Mouse (Mus musculus) midbrain, embryonic 14.5 days (tissue): Measurements from ENCODE around the gene Rpf2. TPM values are rescaled to one million over a fixed set of nuclear protein-coding genes. Genes with fewer than 3 reads are reported as not detected.

Experiments
- ATAC-seq: fragments of 200-750 bp; cut with Nextera tagmentation; 2 replicates; pipeline ENCODE4 v1.8.0; 2017; ENCODE audit warnings: moderate number of reproducible peaks, moderate library complexity; ENCODE audit not compliant: low FRiP score, low TSS enrichment
- DNase-seq: peaks from one replicate; pipeline ENCODE4 v3.0.0-alpha.2; 2015
- H3K27ac ChIP-seq: fragments of 300-500 bp; sonication (generic); replicated peaks from 2 replicates; pipeline ENCODE4 v1.5.1; 2014; ENCODE audit warnings: mild to moderate bottlenecking, low read depth, low read length, moderate library complexity
- H3K27me3 ChIP-seq: fragments of 300-500 bp; sonication (generic); 2 replicates; pipeline ENCODE4 v1.6.1; 2014; ENCODE audit warnings: low read length, control low read depth, mixed read lengths; ENCODE audit not compliant: control insufficient read depth, insufficient read depth
- H3K36me3 ChIP-seq: fragments of 300-500 bp; sonication (generic); 2 replicates; pipeline ENCODE4 v1.6.1; 2014; ENCODE audit warnings: low read length, control low read depth; ENCODE audit not compliant: control insufficient read depth, insufficient read depth
- H3K4me1 ChIP-seq: fragments of 300-500 bp; sonication (generic); 2 replicates; pipeline ENCODE4 v1.6.1; 2014; ENCODE audit warnings: mild to moderate bottlenecking, antibody characterized with exemption, low read length, control low read depth; ENCODE audit not compliant: control insufficient read depth, insufficient read depth
- H3K4me2 ChIP-seq: fragments of 300-500 bp; sonication (generic); 2 replicates; pipeline ENCODE4 v1.6.1; 2014; ENCODE audit warnings: mild to moderate bottlenecking, low read length, moderate library complexity
- H3K4me3 ChIP-seq: fragments of 300-500 bp; sonication (generic); replicated peaks from 2 replicates; pipeline ENCODE4 v1.5.1; 2014; ENCODE audit warnings: low read depth, low read length
- H3K9ac ChIP-seq: fragments of 300-500 bp; sonication (generic); replicated peaks from 2 replicates; pipeline ENCODE4 v1.6.1; 2014; ENCODE audit warnings: mild to moderate bottlenecking, low read length, moderate library complexity
- H3K9me3 ChIP-seq: fragments of 300-500 bp; sonication (generic); 2 replicates; pipeline ENCODE4 v1.6.1; 2016; ENCODE audit warnings: low read length, control low read depth, mixed read lengths; ENCODE audit not compliant: control insufficient read depth
- WGBS: fragments of 180-500 bp; shearing (Covaris S2); extraction: QIAGEN DNeasy Blood & Tissue Kit; methylation state at CpG from one replicate; pipeline ENCODE4 v1.1.7; 2014; 5-methylcytosine and 5-hydroxymethylcytosine counted together
- polyA plus RNA-seq: library from polyadenylated mRNA; unstranded; fragments of >200 nt; fragmentation: Nextera tagmentation; extraction: Ambion mirVana; gene quantifications from 2 replicates; pipeline ENCODE4 v1.2.1, GENCODE M21; 2014

Gene Rpf2
- polyA plus RNA-seq, 1 experiment from 2014 or later = 73.7 TPM

DNA sequence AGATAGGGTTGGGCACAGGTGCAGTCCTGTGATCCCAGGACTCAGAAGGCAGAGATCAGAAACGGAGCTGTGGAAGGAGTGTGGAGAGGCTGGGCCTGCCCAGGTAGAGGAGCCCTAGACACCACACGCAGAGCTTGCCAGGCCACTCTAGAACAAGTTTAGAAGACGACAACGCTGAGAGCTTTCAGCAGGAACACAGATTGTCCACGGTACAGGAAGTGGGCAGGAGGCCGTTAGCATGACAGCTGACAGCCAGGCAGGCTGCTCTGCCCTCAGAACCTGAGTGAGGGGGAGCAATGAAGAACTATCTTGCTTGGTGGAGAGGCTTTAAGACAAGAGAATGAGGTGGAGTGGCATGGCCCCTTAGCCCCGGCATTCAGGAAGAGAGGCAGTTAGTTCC is 14.4 kb downstream of the Rpf2 start:
- peaks cover 60% of the 10 kb centered on the region for H3K36me3 ChIP-seq

DNA sequence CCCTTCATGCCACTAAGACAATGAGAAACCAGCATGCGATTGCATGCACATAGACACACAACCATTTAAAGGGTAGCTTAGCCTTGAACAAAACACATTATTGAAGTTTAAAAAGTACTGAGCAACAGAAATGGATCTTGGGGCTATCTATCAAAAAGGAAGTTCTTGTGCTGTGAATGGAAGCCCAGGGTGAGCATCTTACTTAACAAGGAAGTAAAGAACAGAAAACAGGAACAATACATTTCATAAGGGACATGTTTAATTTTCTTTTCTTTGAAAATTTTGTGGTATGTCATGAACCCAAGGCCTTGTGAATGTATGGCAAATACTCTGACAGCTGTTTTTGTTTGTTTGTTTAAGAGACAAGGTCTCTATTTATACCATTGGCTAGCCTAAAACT is 17.1 kb downstream of the Rpf2 start:
- Histone ChIP-seq H3K27ac (no peak overlapping the region), H3K4me3 (no peak overlapping the region), H3K9me3 (no peaks in the 10 kb centered on the region), H3K9ac (no peak overlapping the region), H3K27me3 (no peaks in the 10 kb centered on the region), H3K4me1 (no peaks in the 10 kb centered on the region), H3K4me2 (no peak overlapping the region), H3K36me3 (peaks cover 69% of the 10 kb centered on the region)
- DNase-seq (no peak), ATAC-seq (no peak)
- 100% methylated on average over 1 of the region's 1 CpGs for WGBS

More for the DNA sequence above, 14.4 kb downstream of the Rpf2 start:
- WGBS = 91% methylated on average over 7 of the region's 7 CpGs
- Histone ChIP-seq H3K27ac (no peak overlapping the region), H3K4me3 (no peak overlapping the region), H3K4me2 (no peak overlapping the region), H3K27me3 (no peaks in the 10 kb centered on the region), H3K9ac (no peak overlapping the region), H3K9me3 (no peaks in the 10 kb centered on the region), H3K4me1 (no peaks in the 10 kb centered on the region)
- no peak for DNase-seq
- ATAC-seq = no peak

DNA sequence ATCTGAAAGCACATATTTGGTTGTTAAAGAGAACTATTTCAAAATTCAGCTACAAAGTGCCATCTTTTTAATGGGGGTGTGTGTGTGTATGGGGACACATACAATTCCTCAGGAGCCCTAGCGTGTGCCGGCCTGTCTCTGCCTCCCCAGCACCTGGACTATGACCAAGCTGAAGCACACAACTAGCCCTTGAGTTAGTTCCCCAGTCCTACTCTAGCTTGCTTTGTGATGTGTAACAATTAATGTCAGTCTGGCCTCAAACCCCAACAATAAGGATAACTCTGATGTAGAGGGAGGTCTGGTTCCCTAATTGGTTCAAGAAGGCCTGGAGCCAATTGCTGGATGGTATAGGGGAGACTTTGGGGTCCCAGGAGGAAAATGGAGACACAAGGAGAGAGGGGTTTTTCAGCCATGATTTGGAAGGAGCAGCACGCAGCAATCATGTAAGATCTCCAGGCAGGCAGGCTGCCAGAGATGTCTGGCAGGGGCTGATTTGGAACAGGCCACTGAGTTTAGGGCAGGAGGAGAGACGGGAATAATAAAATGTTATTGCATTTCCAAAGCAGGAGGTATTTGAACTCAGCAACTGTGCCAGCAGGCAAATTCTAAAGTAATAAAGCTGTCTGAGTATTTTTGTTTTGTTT is 19.1 kb downstream of the Rpf2 start:
- peaks cover 77% of the 10 kb centered on the region for H3K36me3 ChIP-seq

DNA sequence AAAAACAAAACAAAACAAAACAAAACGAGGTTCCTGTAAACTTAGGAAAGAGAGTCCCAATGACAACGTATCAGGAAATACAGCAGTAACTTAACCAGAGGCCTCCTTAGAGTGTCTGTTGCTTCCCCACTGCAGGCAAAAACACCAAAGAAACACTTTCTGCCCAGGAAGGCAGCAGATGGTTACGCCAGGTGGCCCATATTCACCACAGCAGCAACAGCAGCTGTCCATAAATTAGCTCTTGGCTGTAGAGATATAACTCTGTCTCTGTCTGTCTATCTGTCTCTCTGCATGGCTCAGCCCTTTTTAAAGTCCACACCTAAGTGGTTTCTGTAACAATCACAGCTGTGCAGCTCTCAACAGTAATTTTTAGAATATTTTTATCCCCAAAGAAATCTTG is 28.0 kb downstream of the Rpf2 start:
- no peak overlapping the region for H3K4me2 ChIP-seq
- WGBS = 83% methylated on average over 3 of the region's 3 CpGs
- DNase-seq = no peak
- H3K27ac ChIP-seq = no peak overlapping the region
- H3K9me3 ChIP-seq = no peaks in the 10 kb centered on the region
- H3K4me1 ChIP-seq = no peaks in the 10 kb centered on the region
- no peaks in the 10 kb centered on the region for H3K27me3 ChIP-seq
- no peak overlapping the region for H3K4me3 ChIP-seq
- H3K36me3 ChIP-seq = peaks cover 23% of the 10 kb centered on the region
- no peak overlapping the region for H3K9ac ChIP-seq
- no peak for ATAC-seq

More for the DNA sequence above, 19.1 kb downstream of the Rpf2 start:
- no peaks in the 10 kb centered on the region for H3K4me1 ChIP-seq
- 89% methylated on average over 4 of the region's 4 CpGs for WGBS
- no peak overlapping the region for H3K4me2 ChIP-seq
- no peaks in the 10 kb centered on the region for H3K9me3 ChIP-seq
- no peak overlapping the region for H3K9ac ChIP-seq
- DNase-seq (no peak), ATAC-seq (no peak)
- H3K27me3 ChIP-seq = no peaks in the 10 kb centered on the region
- H3K4me3 ChIP-seq = no peak overlapping the region
- H3K27ac ChIP-seq = no peak overlapping the region

DNA sequence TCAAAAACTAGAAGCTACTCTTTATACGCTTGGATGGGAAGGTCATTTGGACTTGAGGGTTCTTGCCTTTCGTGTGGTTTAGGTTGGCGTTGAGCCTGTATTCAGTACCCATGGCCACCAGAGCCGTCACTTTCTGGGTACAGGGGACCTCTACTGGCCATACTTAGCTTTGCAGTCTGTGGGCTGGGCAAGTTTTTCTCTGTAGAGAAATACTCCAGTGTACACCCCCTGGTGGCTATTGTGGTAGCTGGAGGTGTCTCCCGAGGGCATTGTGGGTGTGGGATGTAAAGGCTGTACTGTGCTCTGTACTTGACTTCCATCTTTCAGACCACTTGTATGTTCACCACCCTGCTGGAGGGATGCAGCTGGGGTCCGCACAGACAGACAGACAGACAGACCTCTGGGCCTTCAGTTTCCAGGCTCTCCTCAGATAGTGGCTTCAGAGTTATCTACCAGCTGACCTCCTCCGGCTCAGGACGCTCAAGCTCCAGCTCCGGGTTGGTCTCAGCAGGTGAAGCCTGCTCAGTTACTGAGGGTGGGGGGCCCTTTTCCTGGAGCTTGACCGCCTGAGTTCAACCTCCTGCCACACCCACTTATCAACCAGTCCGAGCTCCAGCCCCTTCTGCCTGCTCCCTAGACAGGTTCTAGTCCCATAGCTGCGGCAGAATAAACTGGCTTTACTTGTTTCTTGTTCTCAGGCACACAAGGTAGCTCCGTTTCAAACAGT is 34.2 kb downstream of the Rpf2 start:
- Histone ChIP-seq H3K9me3 (no peaks in the 10 kb centered on the region), H3K36me3 (no peaks in the 10 kb centered on the region), H3K9ac (no peak overlapping the region), H3K4me2 (no peak overlapping the region), H3K27me3 (no peaks in the 10 kb centered on the region), H3K27ac (no peak overlapping the region), H3K4me3 (no peak overlapping the region), H3K4me1 (no peaks in the 10 kb centered on the region)
- peak; percentile 88 for DNase-seq
- peak; percentile 70 for ATAC-seq
- WGBS = 43% methylated on average over 13 of the region's 13 CpGs

DNA sequence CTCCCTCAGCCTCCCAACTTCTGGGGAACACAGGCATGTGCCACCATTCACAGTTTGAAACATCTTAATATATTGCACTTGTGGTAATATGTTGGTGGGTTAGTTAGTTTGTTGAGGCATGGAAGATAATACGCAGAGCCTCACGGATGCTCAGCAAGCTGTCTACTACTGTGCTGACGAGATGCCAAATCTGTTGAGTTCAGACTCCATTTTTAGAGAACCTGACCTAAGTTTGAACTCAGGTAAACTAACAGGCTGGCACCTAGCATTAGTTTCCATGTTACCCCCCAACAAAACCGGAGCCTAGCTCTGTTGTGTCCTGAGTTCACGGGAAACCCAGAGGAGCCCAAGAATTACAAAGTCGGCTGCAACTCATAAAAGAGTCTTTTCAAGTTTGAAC is 51.8 kb downstream of the Rpf2 start:
- H3K27ac ChIP-seq = no peak overlapping the region
- H3K9me3 ChIP-seq = no peaks in the 10 kb centered on the region
- H3K4me1 ChIP-seq = no peaks in the 10 kb centered on the region
- no peak overlapping the region for H3K9ac ChIP-seq
- DNase-seq = no peak
- H3K4me3 ChIP-seq = no peak overlapping the region
- no peak for ATAC-seq
- no peaks in the 10 kb centered on the region for H3K27me3 ChIP-seq
- H3K4me2 ChIP-seq = no peak overlapping the region
- WGBS = 88% methylated on average over 6 of the region's 6 CpGs
- H3K36me3 ChIP-seq = no peaks in the 10 kb centered on the region

DNA sequence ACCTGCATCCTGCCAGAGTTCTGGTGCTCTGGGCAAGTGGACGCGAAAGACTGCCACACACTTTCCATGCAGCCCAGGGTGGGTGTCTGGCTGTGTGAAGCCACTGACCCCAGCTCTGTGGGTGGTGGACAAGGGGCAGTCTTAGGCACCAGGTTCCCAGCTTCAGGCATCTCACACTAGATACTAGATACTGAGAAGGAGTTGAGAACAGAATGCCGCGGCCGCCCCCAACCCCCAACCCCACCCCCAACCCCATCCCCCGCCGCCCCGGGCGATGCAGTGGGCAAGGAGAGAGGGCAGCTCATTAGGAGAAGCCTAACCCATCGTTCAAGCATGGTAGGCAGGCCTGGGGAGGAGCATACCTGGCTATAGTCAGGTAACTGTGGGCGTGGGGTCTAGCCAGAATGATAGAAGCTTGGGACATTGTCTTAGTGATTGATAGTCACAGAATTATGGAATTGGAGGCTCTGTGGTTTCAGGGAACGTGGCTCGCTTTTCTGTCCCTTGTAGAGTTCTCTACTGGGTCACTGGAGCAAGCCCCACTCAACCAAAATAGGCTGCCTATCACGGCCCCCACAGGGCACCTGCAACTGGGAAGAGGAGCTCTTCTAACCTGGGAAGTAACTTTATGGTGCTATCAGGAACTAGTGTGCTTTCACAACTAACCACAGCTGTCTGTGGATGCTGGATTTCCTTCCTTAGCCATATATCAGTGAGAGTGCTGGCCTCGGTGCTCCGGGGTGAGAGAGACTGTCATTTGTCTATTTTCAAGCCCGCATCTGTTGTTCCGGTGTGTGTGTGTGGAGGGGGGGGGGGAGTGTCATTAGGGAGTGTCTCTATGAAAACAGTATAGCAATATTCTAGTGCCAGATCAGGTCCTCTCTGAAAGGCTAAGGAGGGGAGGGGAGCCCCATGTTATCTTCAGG is 54.6 kb downstream of the Rpf2 start:
- WGBS = 77% methylated on average over 18 of the region's 18 CpGs

DNA sequence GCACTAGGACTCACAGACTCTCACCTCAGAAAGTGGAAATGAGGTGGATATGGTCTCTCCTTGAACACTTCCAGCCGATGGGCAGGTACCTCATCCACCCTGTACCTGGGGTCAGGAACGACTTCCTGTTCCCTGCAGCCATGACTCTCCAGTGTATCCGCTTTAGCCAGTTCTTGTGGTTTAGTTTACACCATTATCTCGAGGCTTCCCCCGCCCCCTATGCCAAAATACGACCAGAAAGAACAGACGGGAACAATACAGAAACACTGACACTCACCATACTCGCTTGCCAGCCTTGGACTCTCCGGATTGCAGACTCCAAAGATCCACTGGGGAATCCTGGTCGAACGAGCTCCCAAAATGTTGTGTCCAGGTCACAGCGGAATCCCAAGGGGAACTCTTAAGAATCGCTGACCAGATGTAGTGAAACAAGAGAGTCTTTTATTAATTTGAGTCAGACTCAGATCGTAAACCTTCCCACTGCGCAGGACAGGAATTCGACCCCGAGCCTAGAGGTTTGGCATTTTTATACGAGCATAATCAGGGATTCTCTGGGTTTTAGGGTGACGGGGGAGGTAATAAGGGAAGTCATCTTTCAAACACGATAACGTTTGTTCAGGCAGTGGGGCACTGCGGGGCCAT is 55.4 kb downstream of the Rpf2 start:
- H3K9ac ChIP-seq = no peak overlapping the region
- 74% methylated on average over 22 of the region's 22 CpGs for WGBS
- no peak for DNase-seq
- no peak for ATAC-seq
- H3K27ac ChIP-seq = no peak overlapping the region
- H3K4me3 ChIP-seq = no peak overlapping the region
- no peaks in the 10 kb centered on the region for H3K36me3 ChIP-seq
- no peaks in the 10 kb centered on the region for H3K4me1 ChIP-seq
- H3K27me3 ChIP-seq = no peaks in the 10 kb centered on the region
- H3K9me3 ChIP-seq = no peaks in the 10 kb centered on the region
- H3K4me2 ChIP-seq = no peak overlapping the region

More for the DNA sequence above, 54.6 kb downstream of the Rpf2 start:
- no peak overlapping the region for H3K27ac ChIP-seq
- DNase-seq (no peak), ATAC-seq (no peak)
- no peak overlapping the region for H3K4me3 ChIP-seq
- H3K9ac ChIP-seq = no peak overlapping the region
- H3K4me2 ChIP-seq = no peak overlapping the region
- no peaks in the 10 kb centered on the region for H3K9me3 ChIP-seq
- H3K36me3 ChIP-seq = no peaks in the 10 kb centered on the region
- no peaks in the 10 kb centered on the region for H3K4me1 ChIP-seq
- no peaks in the 10 kb centered on the region for H3K27me3 ChIP-seq
